Mouse (Mus musculus) testis, adult 2 months (tissue): Measurements from ENCODE around the gene Slc4a2. TPM values are rescaled to one million over a fixed set of nuclear protein-coding genes. Genes with fewer than 3 reads are reported as not detected.

Source experiments
- H3K27ac ChIP-seq: fragments of 200-500 bp; 2 replicates; pipeline ENCODE4 v1.5.1; 2012; ENCODE audit warnings: low read depth, low read length; ENCODE audit not compliant: control insufficient read depth, insufficient read depth
- H3K27me3 ChIP-seq: fragments of 200-500 bp; 2 replicates; pipeline ENCODE4 v1.6.1; 2012; ENCODE audit warnings: mild to moderate bottlenecking, low read length, moderate library complexity; ENCODE audit not compliant: control insufficient read depth, insufficient read depth
- H3K36me3 ChIP-seq: fragments of 200-500 bp; 2 replicates; pipeline ENCODE4 v1.6.1; 2012; ENCODE audit warnings: mild to moderate bottlenecking, low read length; ENCODE audit not compliant: control insufficient read depth, insufficient read depth
- H3K4me1 ChIP-seq: fragments of 200-500 bp; 2 replicates; pipeline ENCODE4 v1.6.1; 2012; ENCODE audit warnings: low read length; ENCODE audit not compliant: control insufficient read depth, insufficient read depth
- H3K4me3 ChIP-seq: fragments of 200-500 bp; 2 replicates; pipeline ENCODE4 v1.5.1; 2012; ENCODE audit warnings: low read depth, mild to moderate bottlenecking, low read length, moderate library complexity, mixed read lengths; ENCODE audit not compliant: control insufficient read depth
- CTCF ChIP-seq: fragments of 200-500 bp; IDR thresholded peaks from 2 replicates; pipeline ENCODE4 v1.5.1; 2012; ENCODE audit warnings: low read depth, mild to moderate bottlenecking, inconsistent platforms, low read length, moderate library complexity; ENCODE audit not compliant: control insufficient read depth, insufficient read depth, insufficient replicate concordance
- POLR2A ChIP-seq: fragments of 200-500 bp; IDR thresholded peaks from 2 replicates; pipeline ENCODE4 v1.6.1; 2012; ENCODE audit warnings: low read depth, mild to moderate bottlenecking, inconsistent platforms, low read length, moderate library complexity; ENCODE audit not compliant: control insufficient read depth
- polyA plus RNA-seq: library from polyadenylated mRNA; depleted of rRNA; stranded (reverse); fragments of >200 nt; gene quantifications from 2 replicates; pipeline ENCODE4 v1.2.3, GENCODE M21; 2012

The Slc4a2 gene
- polyA plus RNA-seq, 1 experiment = 46.9 TPM

DNA sequence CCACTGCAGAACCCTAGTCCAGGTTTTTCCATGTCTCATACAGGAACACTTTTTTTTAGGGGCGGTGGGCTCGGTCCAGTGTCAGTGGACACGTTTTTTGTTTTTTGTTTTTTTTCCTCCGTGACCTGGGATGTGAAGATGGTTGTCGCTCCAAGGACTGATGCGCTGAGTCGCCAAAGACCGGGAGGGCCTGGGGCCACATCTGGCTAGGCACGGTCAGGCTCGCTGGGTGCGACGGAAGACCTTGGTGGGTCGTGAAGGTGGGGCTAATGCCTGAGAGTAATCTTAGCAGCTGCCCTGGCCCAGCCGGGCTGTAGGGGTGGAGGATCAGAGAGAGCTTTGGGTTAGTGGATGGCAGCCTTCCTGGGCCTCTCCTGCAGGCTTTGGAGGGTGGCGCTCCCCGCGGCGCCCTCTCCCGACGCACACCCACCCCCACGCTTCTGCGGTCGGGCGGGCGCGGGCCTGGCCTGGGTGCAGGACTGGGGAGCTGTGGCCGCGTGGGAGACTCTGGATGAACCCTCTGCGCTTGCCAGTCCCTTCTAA is 29.1 kb downstream of the Slc4a2 start:
- H3K27ac ChIP-seq = 0 out of 2 replicates have a peak overlapping the region, but pooled peaks have one; percentile 8
- H3K4me1 ChIP-seq = peaks cover 12% of the 10 kb centered on the region
- H3K4me3 ChIP-seq = peak overlapping the region; percentile 58

DNA sequence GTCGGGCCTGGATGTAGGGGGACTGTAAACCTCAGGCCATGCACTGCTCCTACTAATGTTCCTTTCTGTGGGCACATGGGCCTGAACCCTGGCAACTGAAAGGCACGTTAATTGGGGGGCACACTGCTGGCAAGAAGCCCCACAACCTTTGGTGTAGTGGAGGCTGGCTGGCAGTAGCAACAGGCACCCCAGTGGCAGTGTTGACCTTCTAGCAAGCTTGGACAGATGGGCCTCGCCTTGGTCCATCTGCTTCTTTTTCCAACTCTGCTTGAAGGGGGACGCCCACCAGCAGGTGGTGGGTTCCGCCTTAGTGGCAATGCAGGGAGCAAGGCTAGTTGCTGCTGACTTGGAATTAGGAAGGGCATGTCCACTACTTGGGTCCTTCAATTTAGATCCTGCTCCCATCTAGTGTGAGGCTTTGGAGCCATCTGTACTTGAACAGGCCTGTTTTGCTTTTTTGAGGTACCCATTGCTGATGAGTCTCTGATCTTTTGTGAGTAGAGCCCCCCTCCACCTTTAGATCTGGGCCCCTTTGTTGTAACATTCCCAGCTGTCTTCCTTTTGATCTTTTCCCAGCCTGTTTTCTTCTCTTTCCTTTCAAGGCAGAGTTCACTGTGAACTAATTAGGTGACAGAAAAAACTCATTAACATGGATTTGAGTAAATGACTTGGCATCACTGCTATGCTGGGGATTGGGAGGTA is 29.8 kb downstream of the Slc4a2 start:
- no peaks in the 10 kb centered on the region for H3K27me3 ChIP-seq
- no peaks in the 10 kb centered on the region for H3K36me3 ChIP-seq
- H3K4me1 ChIP-seq = peaks cover 9% of the 10 kb centered on the region
- TF ChIP-seq CTCF (no peak), POLR2A (no peak)
- no peak overlapping the region for H3K4me3 ChIP-seq
- no peak overlapping the region for H3K27ac ChIP-seq

More for the DNA sequence above, 29.1 kb downstream of the Slc4a2 start:
- H3K27me3 ChIP-seq = no peaks in the 10 kb centered on the region
- no peaks in the 10 kb centered on the region for H3K36me3 ChIP-seq
- no peak for TF ChIP-seq POLR2A
- TF ChIP-seq CTCF = no peak

DNA sequence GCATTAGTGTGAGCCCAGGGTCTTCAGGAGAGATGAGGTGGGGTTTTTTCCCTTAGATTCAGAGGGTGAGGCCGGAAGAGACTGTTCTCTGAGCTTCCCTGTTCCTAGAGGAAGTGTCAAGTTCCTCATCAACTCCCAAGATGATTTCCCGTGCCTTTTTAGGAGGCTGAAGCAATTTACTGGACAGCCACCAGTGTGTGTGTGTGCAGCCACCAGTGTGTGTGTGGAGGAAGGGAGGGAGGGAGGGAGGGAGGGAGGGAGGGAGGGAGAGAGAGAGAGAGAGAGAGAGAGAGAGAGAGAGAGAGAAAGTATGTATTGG is 30.3 kb downstream of the Slc4a2 start:
- Histone ChIP-seq H3K4me1 (peaks cover 9% of the 10 kb centered on the region), H3K27ac (no peak overlapping the region), H3K27me3 (no peaks in the 10 kb centered on the region), H3K36me3 (no peaks in the 10 kb centered on the region), H3K4me3 (no peak overlapping the region)
- TF ChIP-seq POLR2A (no peak), CTCF (no peak)

DNA sequence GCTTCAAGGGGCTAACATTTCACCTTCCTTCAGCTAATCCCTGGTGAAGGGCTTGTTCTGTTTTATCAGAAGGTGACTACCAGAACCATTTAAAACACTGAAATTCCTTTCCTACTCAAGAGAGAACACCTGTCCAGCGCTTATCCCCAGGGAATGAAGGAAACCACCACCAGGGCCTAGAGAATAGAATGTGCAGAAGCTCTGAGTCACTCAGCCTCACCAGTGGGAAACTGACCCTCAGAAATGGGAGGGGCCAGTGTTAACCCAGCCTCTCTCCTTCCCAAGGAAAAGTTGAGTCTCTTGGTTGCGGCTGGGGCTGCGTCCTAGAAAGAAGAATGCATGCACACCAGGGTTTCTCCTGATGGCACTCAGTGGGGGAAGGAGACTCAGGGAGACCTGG is 31.4 kb downstream of the Slc4a2 start:
- TF ChIP-seq CTCF (no peak), POLR2A (no peak)
- H3K4me1 ChIP-seq = peaks cover 9% of the 10 kb centered on the region
- no peaks in the 10 kb centered on the region for H3K36me3 ChIP-seq
- H3K27me3 ChIP-seq = no peaks in the 10 kb centered on the region
- H3K27ac ChIP-seq = no peak overlapping the region
- no peak overlapping the region for H3K4me3 ChIP-seq

DNA sequence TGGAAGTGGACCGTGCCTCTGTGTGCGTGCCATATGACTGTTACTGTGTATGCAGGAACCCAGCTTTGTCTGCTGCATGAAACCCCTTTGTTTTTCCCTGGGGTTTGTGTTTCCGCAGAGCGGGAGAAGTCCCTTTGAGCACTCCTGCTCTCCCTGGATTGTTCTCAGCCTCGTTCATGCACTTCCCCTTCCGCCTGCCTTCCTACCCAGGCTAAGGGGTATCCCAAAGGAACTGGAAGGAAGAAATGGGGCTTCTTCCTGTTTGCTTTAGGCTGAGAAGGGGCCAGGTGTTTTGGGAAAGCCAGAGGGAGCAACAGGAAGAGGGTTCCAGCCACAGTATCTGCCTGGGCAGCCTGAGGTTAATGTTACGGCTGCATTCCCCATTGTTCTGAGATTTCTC is 32.0 kb downstream of the Slc4a2 start:
- Histone ChIP-seq H3K27ac (no peak overlapping the region), H3K4me1 (peaks cover 9% of the 10 kb centered on the region), H3K4me3 (no peak overlapping the region), H3K36me3 (no peaks in the 10 kb centered on the region), H3K27me3 (no peaks in the 10 kb centered on the region)
- no peak for TF ChIP-seq POLR2A
- no peak for TF ChIP-seq CTCF

DNA sequence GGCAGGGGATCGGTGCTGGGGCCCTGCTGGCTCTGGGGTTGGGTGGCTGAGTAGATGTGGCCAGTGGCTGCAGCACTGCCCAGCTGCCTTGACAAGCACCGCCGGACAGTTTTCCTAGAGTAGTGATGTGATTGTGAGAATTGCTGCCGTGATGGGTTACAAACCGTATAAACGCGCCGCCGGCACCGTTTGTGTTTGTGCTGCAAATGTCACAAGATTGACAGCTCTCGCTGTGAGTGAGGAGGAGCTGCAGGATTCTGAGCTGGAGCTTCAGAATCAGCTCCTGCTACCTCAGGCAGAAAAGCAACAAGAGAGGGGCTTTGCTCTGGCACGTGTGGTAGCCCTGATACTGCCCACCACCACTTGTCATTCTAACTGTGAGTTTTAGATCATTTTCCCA is 43.1 kb downstream of the Slc4a2 start:
- no peaks in the 10 kb centered on the region for H3K4me1 ChIP-seq
- H3K36me3 ChIP-seq = no peaks in the 10 kb centered on the region
- TF ChIP-seq CTCF = no peak
- no peak for TF ChIP-seq POLR2A
- H3K4me3 ChIP-seq = no peak overlapping the region
- H3K27me3 ChIP-seq = no peaks in the 10 kb centered on the region
- H3K27ac ChIP-seq = no peak overlapping the region

DNA sequence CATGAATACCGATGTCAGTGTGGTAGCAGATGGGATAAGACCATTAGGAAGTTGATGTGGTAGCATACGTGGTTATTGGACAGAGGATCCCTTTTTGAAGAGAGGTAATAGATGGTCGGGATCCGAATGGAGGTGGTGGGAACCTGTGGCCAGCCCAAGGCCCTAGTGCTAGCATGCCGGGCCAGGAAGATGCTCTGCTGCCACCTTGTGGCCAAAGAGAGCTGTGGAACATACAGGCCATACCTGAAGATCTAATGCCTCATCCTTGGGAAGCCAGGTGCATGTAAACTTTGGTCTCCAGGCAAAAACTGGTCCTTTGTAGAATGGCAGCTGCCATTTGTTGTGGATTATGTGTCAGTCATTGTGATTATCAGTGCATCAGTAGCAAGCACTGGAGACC is 47.0 kb downstream of the Slc4a2 start:
- TF ChIP-seq CTCF = peak; percentile 85; the same call in 1 of the 2 replicates
- TF ChIP-seq POLR2A = no peak
- no peak overlapping the region for H3K4me3 ChIP-seq
- H3K4me1 ChIP-seq = peaks cover 12% of the 10 kb centered on the region
- no peaks in the 10 kb centered on the region for H3K27me3 ChIP-seq
- no peak overlapping the region for H3K27ac ChIP-seq
- H3K36me3 ChIP-seq = no peaks in the 10 kb centered on the region
